Mouse (Mus musculus): ENCODE results near the gene 1700013F07Rik. TPM values are rescaled to one million over a fixed set of nuclear protein-coding genes. Genes with fewer than 3 reads are reported as not detected.
"Not testable (repeated sequence)": the region's sequence is repeated elsewhere in the genome, so short reads cannot be mapped to it uniquely, and the experiment has no call there.

Gene 1700013F07Rik
- total RNA-seq, 2 experiments from 2014 or later: not detected

GRCm38 (mm10) chr3:108554111-108554561 is 20.2 kb downstream of the 1700013F07Rik start:
- DNase-seq: no peak

- DNase-seq: peak; percentile 94
Observed at GRCm38 (mm10) chr3:108554587-108555312, 20.8 kb downstream of the 1700013F07Rik start.

GRCm38 (mm10) chr3:108557888-108558287 is 23.9 kb downstream of the 1700013F07Rik start:
- no peak for DNase-seq

GRCm38 (mm10) chr3:108562133-108562730 is 28.3 kb downstream of the 1700013F07Rik start, which contains the start of gene Tmem167b:
TSS of gene Tmem167b (minus strand) at chr3:108562466.
- peak; percentile 96 for DNase-seq

- peak; percentile 31 for DNase-seq
Observed at GRCm38 (mm10) chr3:108562777-108563271, 28.9 kb downstream of the 1700013F07Rik start.

- DNase-seq: peak; percentile 87
Observed at GRCm38 (mm10) chr3:108563309-108563708, 29.4 kb downstream of the 1700013F07Rik start.

GRCm38 (mm10) chr3:108567990-108568877 is 34.3 kb downstream of the 1700013F07Rik start:
- no peak for DNase-seq

GRCm38 (mm10) chr3:108569636-108570035 is 35.7 kb downstream of the 1700013F07Rik start:
- not testable (repeated sequence) for DNase-seq

- no peak for DNase-seq
Observed at GRCm38 (mm10) chr3:108570813-108571212, 36.9 kb downstream of the 1700013F07Rik start.

- peak; percentile 98 for DNase-seq
Observed at GRCm38 (mm10) chr3:108571443-108572294, 37.7 kb downstream of the 1700013F07Rik start, which contains the start of gene Taf13. TSS of gene Taf13 (plus strand) at chr3:108571698.

GRCm38 (mm10) chr3:108572309-108573010 is 38.5 kb downstream of the 1700013F07Rik start:
- no peak for DNase-seq

- DNase-seq: no peak
Observed at GRCm38 (mm10) chr3:108574018-108574417, 40.1 kb downstream of the 1700013F07Rik start.

GRCm38 (mm10) chr3:108584580-108584979 is 50.6 kb downstream of the 1700013F07Rik start:
- DNase-seq: no peak

GRCm38 (mm10) chr3:108588446-108588845 is 54.5 kb downstream of the 1700013F07Rik start:
- no peak for DNase-seq

- DNase-seq: peak; percentile 96
Observed at GRCm38 (mm10) chr3:108590786-108591529, 57.0 kb downstream of the 1700013F07Rik start, which contains the start of gene Wdr47. TSS of gene Wdr47 (plus strand) at chr3:108591279.

- no peak for DNase-seq
Observed at GRCm38 (mm10) chr3:108591530-108592522, 57.9 kb downstream of the 1700013F07Rik start.

Data from heart, postnatal 4 days (tissue).